Mouse (Mus musculus) heart, embryonic 13.5 days (tissue): Measurements from ENCODE around the gene Col4a1. TPM values are rescaled to one million over a fixed set of nuclear protein-coding genes. Genes with fewer than 3 reads are reported as not detected.

Experiments
- ATAC-seq: fragments of 200-750 bp; cut with Nextera tagmentation; 2 replicates; pipeline ENCODE4 v1.8.0; 2017; ENCODE audit warnings: moderate TSS enrichment; ENCODE audit not compliant: insufficient number of reproducible peaks, low FRiP score, low TSS enrichment; ENCODE audit errors: extremely low read depth
- H3K27ac ChIP-seq: fragments of 300-500 bp; sonication (generic); replicated peaks from 2 replicates; pipeline ENCODE4 v1.5.1; 2015; ENCODE audit warnings: moderate library complexity, mild to moderate bottlenecking, inconsistent platforms
- H3K27me3 ChIP-seq: fragments of 300-500 bp; sonication (generic); replicated peaks from 2 replicates; pipeline ENCODE4 v1.6.1; 2015; ENCODE audit warnings: mild to moderate bottlenecking, inconsistent platforms
- H3K36me3 ChIP-seq: fragments of 300-500 bp; sonication (generic); 2 replicates; pipeline ENCODE4 v1.6.1; 2015; ENCODE audit warnings: mild to moderate bottlenecking, inconsistent platforms
- H3K4me1 ChIP-seq: fragments of 300-500 bp; sonication (generic); 2 replicates; pipeline ENCODE4 v1.6.1; 2015; ENCODE audit warnings: inconsistent platforms
- H3K4me2 ChIP-seq: fragments of 300-500 bp; sonication (generic); 2 replicates; pipeline ENCODE4 v1.6.1; 2015; ENCODE audit warnings: inconsistent platforms, mild to moderate bottlenecking, moderate library complexity
- H3K4me3 ChIP-seq: fragments of 300-500 bp; sonication (generic); 2 replicates; pipeline ENCODE4 v1.5.1; 2015; ENCODE audit warnings: moderate library complexity, mild to moderate bottlenecking, inconsistent platforms
- H3K9ac ChIP-seq: fragments of 300-500 bp; sonication (generic); 2 replicates; pipeline ENCODE4 v1.6.1; 2015; ENCODE audit warnings: inconsistent platforms, mild to moderate bottlenecking, moderate library complexity
- H3K9me3 ChIP-seq: fragments of 300-500 bp; sonication (generic); 2 replicates; pipeline ENCODE4 v1.6.1; 2016; ENCODE audit warnings: inconsistent platforms
- WGBS: fragments of 180-500 bp; shearing (Covaris S2); methylation state at CpG from one replicate; pipeline ENCODE4 v1.1.7; 2015; ENCODE audit warnings: mixed read lengths; 5-methylcytosine and 5-hydroxymethylcytosine counted together
- polyA plus RNA-seq: library from polyadenylated mRNA; unstranded; fragments of >200 nt; fragmentation: Nextera tagmentation; extraction: Ambion mirVana; gene quantifications from 2 replicates; pipeline ENCODE4 v1.2.1, GENCODE M21; 2015

Col4a1 gene
- polyA plus RNA-seq, 1 experiment from 2014 or later = 164 TPM

DNA sequence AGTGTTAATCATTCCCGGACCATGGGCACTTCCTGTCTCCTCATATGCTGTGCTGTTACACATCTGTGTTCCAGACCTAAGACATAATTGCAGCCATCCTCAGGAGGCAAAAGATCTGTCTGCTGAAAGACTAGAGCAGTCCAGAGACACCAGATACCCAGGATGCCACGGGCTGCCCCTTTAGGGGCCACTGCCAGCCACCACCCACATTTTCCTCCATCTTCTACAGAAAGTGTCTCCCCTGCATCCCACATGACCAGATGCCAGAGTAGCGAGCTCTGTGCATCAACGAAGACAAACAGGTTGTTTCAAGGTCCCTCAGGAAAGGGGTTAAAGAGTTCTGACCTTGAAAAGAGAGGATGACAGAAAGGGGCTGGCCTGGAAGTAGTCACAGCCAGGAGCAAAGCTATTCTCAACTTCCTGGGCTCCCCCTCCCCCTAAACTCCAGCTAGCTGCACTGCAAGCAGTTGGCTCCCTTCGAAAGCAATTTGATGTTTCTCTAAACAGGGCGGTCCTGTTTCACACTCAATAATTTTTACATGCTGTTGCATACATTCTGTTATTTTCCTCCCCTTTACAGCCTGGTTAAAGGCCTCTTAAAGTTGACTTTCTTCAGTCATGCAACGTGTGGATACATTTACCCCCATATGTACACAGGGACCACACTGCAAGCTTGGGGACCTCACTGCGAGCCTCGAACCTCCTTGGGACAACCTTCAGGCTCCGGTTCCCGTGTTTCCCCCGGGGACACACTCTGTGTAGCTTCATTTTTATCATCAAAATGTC, 13.9 kb downstream of the Col4a1 start:
- 44% methylated on average over 12 of the region's 12 CpGs for WGBS
- Histone ChIP-seq H3K27ac (peak overlapping the region; percentile 64), H3K36me3 (peaks cover 7% of the 10 kb centered on the region; the same call in 1 of the 2 replicates), H3K4me2 (no peak overlapping the region), H3K4me3 (no peak overlapping the region), H3K9ac (peak overlapping the region; percentile 6), H3K9me3 (no peaks in the 10 kb centered on the region), H3K27me3 (no peaks in the 10 kb centered on the region), H3K4me1 (peaks cover 66% of the 10 kb centered on the region)
- no peak for ATAC-seq

DNA sequence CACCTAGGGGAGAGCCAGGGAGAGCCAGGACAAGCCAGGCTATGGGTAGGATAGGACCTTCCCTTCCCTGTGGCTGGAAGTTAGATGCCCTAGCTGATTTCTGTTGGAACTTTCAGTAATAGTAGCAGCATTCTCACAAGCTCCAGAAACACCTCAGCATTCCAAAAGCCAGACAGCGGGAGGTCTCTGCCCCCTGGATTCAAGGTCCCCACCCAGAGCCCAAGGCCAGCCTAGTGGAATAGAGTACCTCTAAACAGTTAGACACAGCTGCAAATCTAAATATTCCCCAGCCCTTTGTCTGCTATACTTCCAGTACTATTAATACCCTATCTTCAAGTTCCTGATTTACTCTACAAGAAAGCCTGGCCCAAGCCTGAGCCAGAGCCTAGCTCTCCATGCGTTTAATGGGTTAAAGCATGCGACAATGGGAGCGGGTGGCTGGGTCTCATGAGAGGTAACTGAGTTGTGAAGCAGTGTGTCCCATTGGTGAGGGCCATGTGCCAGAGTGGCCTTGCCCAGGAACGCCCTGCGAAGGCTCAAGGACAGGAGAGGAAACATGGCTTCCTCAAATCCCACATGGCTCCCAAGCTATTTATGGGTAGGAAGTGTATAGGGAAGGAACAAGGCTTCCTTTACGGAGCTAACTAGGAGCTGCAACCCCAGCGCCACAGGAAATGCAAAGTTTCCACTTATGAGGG, 15.3 kb downstream of the Col4a1 start:
- Histone ChIP-seq H3K9me3 (no peaks in the 10 kb centered on the region), H3K36me3 (peaks cover 12% of the 10 kb centered on the region; the same call in 1 of the 2 replicates), H3K27ac (peak overlapping the region; percentile 64), H3K4me1 (peaks cover 69% of the 10 kb centered on the region), H3K9ac (peak overlapping the region; percentile 25; the same call in 1 of the 2 replicates), H3K27me3 (no peaks in the 10 kb centered on the region), H3K4me3 (no peak overlapping the region), H3K4me2 (0 out of 2 replicates have a peak overlapping the region, but pooled peaks have one; percentile 2)
- no peak for ATAC-seq
- 53% methylated on average over 8 of the region's 8 CpGs for WGBS

DNA sequence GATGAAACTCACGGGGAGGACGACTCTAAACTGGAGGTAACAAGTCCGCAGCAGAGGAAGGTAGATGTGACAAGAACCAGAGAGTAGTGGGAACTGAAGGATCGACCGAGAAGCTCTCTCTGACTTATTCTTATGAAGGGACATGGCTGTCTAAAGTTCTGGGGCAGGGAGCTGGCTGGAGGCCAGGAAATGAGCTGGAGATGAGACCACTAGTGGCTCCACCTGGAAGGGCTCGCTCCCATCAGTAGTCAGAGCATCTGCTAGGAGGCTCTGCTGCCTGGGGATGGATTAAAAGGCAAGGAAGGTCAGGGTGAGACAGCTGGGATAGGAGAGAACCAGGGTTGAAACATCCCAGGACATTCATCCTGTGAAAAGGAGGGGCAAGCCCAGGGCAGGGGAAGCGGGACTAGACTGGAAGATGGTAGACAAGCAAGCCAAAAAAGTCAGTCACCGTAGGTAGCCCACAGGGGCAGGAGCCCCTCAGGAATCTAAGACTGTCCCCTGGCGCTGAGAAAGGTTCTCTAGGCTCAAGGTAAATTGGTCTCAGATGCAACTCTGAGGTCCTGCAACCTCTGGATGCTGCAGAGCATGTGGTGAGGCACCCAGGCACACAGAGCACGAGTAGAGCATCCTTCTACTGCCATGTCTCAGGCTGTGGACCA, 16.2 kb downstream of the Col4a1 start:
- H3K9me3 ChIP-seq = no peaks in the 10 kb centered on the region
- no peak overlapping the region for H3K4me2 ChIP-seq
- no peaks in the 10 kb centered on the region for H3K27me3 ChIP-seq
- ATAC-seq = no peak
- peak overlapping the region; percentile 64 for H3K27ac ChIP-seq
- peaks cover 8% of the 10 kb centered on the region; the same call in 1 of the 2 replicates for H3K36me3 ChIP-seq
- H3K4me3 ChIP-seq = no peak overlapping the region
- WGBS = 75% methylated on average over 10 of the region's 10 CpGs
- H3K4me1 ChIP-seq = peaks cover 69% of the 10 kb centered on the region
- peak overlapping the region; percentile 24; the same call in 1 of the 2 replicates for H3K9ac ChIP-seq

DNA sequence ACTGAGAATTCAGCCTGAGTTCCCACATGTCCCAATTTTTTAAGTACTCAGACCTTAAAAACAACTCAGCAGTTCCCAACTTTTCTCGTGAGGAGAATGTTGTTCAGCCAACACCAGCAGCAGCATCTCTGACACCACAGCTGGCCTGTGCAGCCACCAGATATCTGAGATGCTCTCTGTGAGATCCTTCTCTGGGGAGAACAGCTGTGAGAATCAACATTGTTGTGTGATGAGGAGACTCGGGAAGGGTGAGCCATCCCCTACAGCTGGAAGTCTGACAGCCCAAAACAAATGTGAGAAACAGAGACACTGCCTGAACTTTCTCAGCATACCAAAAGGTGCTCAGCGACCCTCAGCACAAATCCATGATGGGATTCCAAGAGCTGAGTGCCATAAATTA, 20.0 kb downstream of the Col4a1 start:
- H3K4me3 ChIP-seq = no peak overlapping the region
- no peaks in the 10 kb centered on the region for H3K27me3 ChIP-seq
- no peaks in the 10 kb centered on the region for H3K9me3 ChIP-seq
- no peak overlapping the region for H3K9ac ChIP-seq
- H3K4me2 ChIP-seq = no peak overlapping the region
- H3K36me3 ChIP-seq = peaks cover 5% of the 10 kb centered on the region; the same call in 1 of the 2 replicates
- peaks cover 66% of the 10 kb centered on the region for H3K4me1 ChIP-seq
- WGBS = 51% methylated on average over 3 of the region's 3 CpGs
- ATAC-seq = no peak
- no peak overlapping the region for H3K27ac ChIP-seq

DNA sequence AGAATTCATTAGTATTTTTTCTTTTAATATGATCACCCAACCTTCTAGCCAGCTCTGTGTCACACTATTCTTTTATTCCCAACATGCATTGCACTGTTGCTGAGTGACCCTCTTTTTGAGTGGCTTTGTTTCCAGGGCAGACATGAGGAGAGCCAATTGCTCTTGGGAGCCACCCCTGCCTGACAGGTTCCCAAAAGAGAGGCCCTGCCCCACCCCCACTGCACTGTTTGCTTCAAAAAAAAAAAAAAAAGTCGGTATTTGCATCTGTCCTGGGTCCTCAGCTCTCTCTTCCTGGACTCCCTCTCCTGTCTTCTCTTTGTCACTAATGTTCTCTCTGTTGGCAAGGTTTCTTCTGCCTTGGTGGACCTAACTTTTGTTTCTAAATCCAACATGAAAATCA, 22.1 kb downstream of the Col4a1 start:
- Histone ChIP-seq H3K4me3 (no peak overlapping the region), H3K36me3 (peaks cover 5% of the 10 kb centered on the region; the same call in 1 of the 2 replicates), H3K4me1 (peaks cover 45% of the 10 kb centered on the region), H3K4me2 (no peak overlapping the region), H3K9me3 (no peaks in the 10 kb centered on the region), H3K27me3 (no peaks in the 10 kb centered on the region), H3K27ac (no peak overlapping the region), H3K9ac (no peak overlapping the region)
- 4% methylated on average over 1 of the region's 1 CpGs for WGBS
- no peak for ATAC-seq

DNA sequence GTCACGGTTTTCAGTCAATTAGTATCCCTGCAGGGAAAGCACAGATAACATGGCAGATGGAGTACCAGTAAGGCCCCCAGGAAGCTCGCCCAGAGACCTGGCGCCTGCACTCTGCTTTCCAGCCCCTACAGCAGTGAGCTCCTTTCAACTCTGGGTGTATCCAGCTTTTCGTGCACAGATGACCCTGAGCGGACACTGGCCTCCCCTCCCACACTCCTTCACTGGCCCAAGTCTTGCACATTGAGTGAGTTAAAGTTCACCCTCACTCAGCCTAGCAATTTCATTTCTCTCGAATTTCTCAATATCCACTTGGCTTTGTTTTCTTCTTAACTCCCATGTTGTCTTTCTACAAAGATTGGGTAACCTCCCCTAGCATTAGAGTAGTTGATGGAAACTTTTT, 24.3 kb downstream of the Col4a1 start:
- no peak overlapping the region for H3K27ac ChIP-seq
- H3K9me3 ChIP-seq = no peaks in the 10 kb centered on the region
- no peaks in the 10 kb centered on the region for H3K27me3 ChIP-seq
- no peak for ATAC-seq
- WGBS = 56% methylated on average over 6 of the region's 6 CpGs
- peaks cover 5% of the 10 kb centered on the region; the same call in 1 of the 2 replicates for H3K36me3 ChIP-seq
- no peak overlapping the region for H3K4me2 ChIP-seq
- H3K4me1 ChIP-seq = peaks cover 50% of the 10 kb centered on the region
- H3K4me3 ChIP-seq = no peak overlapping the region
- H3K9ac ChIP-seq = no peak overlapping the region

DNA sequence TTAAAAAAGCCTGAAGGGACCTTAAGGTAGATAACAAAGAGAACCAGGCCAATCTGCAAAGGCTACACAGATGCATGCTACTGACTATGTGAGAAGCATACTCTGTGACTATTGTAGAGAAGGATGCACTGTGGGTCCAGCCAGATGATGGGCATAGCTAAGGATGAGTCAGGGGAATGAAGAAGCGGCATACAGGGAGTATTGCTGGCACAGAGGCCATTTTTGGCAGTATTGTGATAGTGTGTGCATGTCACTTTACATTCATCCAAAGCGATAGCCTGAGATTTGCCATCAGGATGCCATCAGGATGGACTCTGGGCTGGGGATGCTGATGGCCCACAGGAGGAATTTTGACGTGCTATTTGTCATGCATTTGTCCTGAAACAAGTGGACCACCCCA, 25.5 kb downstream of the Col4a1 start:
- no peaks in the 10 kb centered on the region for H3K9me3 ChIP-seq
- H3K27ac ChIP-seq = no peak overlapping the region
- no peak for ATAC-seq
- no peak overlapping the region for H3K4me2 ChIP-seq
- no peak overlapping the region for H3K4me3 ChIP-seq
- WGBS = 71% methylated on average over 3 of the region's 3 CpGs
- peaks cover 62% of the 10 kb centered on the region for H3K4me1 ChIP-seq
- H3K36me3 ChIP-seq = 0 out of 2 replicates have a peak, but pooled peaks cover 3% of the 10 kb centered on the region
- no peaks in the 10 kb centered on the region for H3K27me3 ChIP-seq
- H3K9ac ChIP-seq = no peak overlapping the region

DNA sequence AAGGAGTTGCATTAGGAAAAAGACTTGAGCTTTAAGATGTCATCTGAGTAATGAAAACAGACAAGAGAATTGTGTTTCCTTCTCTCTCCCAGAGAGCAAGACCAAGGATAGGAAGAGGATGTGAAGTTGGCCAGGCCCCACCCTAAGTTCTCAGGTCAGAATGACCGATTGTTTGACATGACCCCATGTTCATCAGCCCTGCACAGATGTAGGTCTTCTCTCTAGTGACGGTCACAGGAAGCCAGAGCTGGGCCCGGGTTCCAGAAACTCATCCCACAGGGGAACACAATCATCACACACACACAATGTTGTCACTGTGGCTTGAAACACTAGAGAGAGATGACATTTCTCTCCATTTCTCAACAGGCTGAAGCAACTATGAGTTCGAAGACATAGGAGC, 27.2 kb downstream of the Col4a1 start:
- H3K27ac ChIP-seq = no peak overlapping the region
- H3K9me3 ChIP-seq = no peaks in the 10 kb centered on the region
- peaks cover 63% of the 10 kb centered on the region for H3K4me1 ChIP-seq
- no peak for ATAC-seq
- H3K36me3 ChIP-seq = peaks cover 9% of the 10 kb centered on the region
- H3K4me2 ChIP-seq = no peak overlapping the region
- WGBS = 59% methylated on average over 4 of the region's 4 CpGs
- H3K4me3 ChIP-seq = no peak overlapping the region
- no peak overlapping the region for H3K9ac ChIP-seq
- H3K27me3 ChIP-seq = no peaks in the 10 kb centered on the region

DNA sequence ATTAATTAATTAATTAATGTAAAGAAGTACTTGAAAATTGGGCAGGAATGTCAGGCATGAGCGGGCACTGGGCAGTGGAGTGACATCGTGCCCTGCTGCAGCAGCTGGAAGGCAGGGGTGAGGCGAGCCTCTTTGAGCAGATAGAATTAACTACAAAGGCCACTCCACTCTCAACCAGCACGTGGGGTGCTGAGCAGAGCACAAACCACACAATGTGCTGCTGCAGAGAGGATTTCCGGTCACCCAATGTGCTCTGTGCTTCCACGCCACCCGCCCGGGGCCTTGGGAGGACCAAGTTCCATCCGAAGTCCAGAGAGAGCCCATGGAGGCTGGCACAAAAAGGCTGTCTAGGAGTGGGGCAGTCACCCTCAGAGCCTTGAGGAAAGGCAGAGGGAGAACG, 29.4 kb downstream of the Col4a1 start:
- no peak for ATAC-seq
- H3K4me1 ChIP-seq = peaks cover 68% of the 10 kb centered on the region

DNA sequence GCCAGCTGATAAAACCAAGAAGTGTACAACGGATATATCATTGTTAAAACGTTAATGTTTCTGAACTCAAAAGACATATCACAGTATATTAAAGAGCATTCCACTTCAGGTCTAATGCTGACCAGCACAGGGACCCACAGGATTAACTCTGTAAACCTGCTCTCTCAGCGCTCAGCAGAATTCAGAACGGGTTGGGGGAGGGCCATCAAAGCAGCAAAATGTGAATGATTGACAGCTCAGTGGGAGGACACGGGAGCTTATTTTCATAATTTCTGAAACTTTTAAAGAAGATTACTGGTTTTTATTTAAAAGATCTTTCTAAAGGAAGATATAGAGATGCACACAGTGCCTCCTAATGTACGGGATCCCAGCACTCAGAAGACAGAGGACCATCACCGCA, 29.9 kb downstream of the Col4a1 start:
- ATAC-seq = no peak
- H3K9me3 ChIP-seq = no peaks in the 10 kb centered on the region
- H3K4me3 ChIP-seq = no peak overlapping the region
- WGBS = 72% methylated on average over 7 of the region's 7 CpGs
- H3K4me1 ChIP-seq = peaks cover 68% of the 10 kb centered on the region
- no peak overlapping the region for H3K4me2 ChIP-seq
- H3K27me3 ChIP-seq = no peaks in the 10 kb centered on the region
- no peak overlapping the region for H3K27ac ChIP-seq
- H3K9ac ChIP-seq = no peak overlapping the region
- H3K36me3 ChIP-seq = peaks cover 9% of the 10 kb centered on the region

More for the DNA sequence above, 29.4 kb downstream of the Col4a1 start:
- Histone ChIP-seq H3K36me3 (peaks cover 9% of the 10 kb centered on the region), H3K27me3 (no peaks in the 10 kb centered on the region), H3K27ac (peak overlapping the region; percentile 60), H3K4me2 (no peak overlapping the region), H3K9me3 (no peaks in the 10 kb centered on the region), H3K9ac (peak overlapping the region; percentile 59; the same call in 1 of the 2 replicates), H3K4me3 (no peak overlapping the region)
- 50% methylated on average over 10 of the region's 10 CpGs for WGBS

DNA sequence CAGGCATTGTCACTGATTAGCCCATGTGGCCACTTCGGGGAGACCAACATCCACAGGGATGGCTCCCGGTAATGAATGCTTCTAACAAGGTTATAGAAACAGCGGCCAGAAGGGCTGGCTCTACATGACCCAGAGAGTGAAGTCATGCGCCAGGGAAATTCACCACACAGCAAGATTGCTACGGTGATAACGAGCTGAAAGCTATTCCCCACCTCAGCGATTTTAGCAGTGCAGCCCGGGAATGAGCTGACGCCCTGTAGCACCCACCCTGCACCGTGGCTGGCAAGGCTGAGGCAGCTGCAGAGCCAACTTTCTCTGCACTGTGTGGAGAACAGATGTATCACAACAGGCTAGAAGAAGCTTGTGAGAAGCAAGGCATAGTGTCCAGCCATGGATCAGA, 30.5 kb downstream of the Col4a1 start:
- Histone ChIP-seq H3K27ac (no peak overlapping the region; the same call in 1 of the 2 replicates), H3K4me2 (no peak overlapping the region), H3K36me3 (peaks cover 9% of the 10 kb centered on the region), H3K9ac (no peak overlapping the region), H3K4me3 (no peak overlapping the region), H3K27me3 (no peaks in the 10 kb centered on the region), H3K9me3 (no peaks in the 10 kb centered on the region), H3K4me1 (peaks cover 74% of the 10 kb centered on the region)
- WGBS = 78% methylated on average over 10 of the region's 10 CpGs
- ATAC-seq = no peak
